Comparison of ENCODE assay signal across 7 mouse cellular contexts in the genomic region with DNA sequence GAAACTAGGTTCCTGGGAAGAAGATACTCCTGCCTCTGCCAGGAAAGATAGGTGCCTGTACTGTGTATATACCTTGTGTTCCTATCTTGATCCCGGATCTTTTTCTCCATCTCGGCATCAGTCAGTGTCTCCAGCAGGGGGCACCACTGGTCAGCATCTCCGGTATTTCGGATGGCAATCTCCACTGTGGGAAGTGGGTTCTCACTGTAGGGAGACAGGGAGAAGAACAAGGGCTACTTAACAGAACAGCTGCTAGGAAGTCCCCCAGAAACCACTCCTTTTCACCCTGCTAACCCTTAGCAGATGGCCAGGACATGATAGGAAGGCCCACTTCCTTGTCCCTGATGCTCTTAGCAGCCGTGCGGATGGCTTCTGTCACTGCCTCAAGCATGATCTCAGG. TPM values are rescaled to one million over a fixed set of nuclear protein-coding genes. Genes with fewer than 3 reads are reported as not detected.
DNase-seq lines count a peak whose midpoint lies in the region; ATAC-seq and TF ChIP-seq lines count a peak whose summit lies in the region.

No protein-coding gene starts in this region.

- H3K4me3 ChIP-seq in hindbrain, embryonic 13.5 days, result no peak overlapping the region
- H3K4me3 ChIP-seq in liver, embryonic 14.5 days (ENCODE audit: insufficient read depth in 1 of 2, low read depth in 2 of 2, low read length in 2 of 2), result no peak overlapping the region

- no peak for ATAC-seq in hindbrain, embryonic 13.5 days (ENCODE audit: low FRiP score)
- ATAC-seq in liver, embryonic 14.5 days (ENCODE audit: insufficient read depth), result no peak

- 29% methylated on average over 6 of the region's 6 CpGs for WGBS in hindbrain, embryonic 13.5 days
- WGBS in liver, embryonic 14.5 days (ENCODE audit: insufficient replicate concordance), result 48% methylated on average over 6 of the region's 6 CpGs

- no peak overlapping the region for H3K9ac ChIP-seq in hindbrain, embryonic 13.5 days
- H3K9ac ChIP-seq in liver, embryonic 14.5 days (replicated peaks), result no peak overlapping the region

- H3K9me3 ChIP-seq in hindbrain, embryonic 13.5 days, result no peaks in the 10 kb centered on the region
- H3K9me3 ChIP-seq in liver, embryonic 14.5 days (ENCODE audit: control insufficient read depth, low read length), result no peaks in the 10 kb centered on the region

- peaks cover 17% of the 10 kb centered on the region for H3K4me1 ChIP-seq in hindbrain, embryonic 13.5 days (replicated peaks)
- peaks cover 0 to 3% of the 10 kb centered on the region in 2 experiments; a peak in 1 of 4 replicates for H3K4me1 ChIP-seq in liver, embryonic 14.5 days (replicated peaks; ENCODE audit: control insufficient read depth in 2 of 2, insufficient read depth in 2 of 2, low read length in 1 of 2)

- no peak for TF ChIP-seq EP300 in liver, embryonic 14.5 days (IDR thresholded peaks at IDR 0.05; ENCODE audit: low read depth)

- no peaks in the 10 kb centered on the region for H3K27me3 ChIP-seq in hindbrain, embryonic 13.5 days
- H3K27me3 ChIP-seq in liver, embryonic 14.5 days (ENCODE audit: control insufficient read depth, insufficient read depth, low read length), result no peaks in the 10 kb centered on the region

- TF ChIP-seq CTCF in liver, embryonic 14.5 days (IDR thresholded peaks at IDR 0.05; ENCODE audit: low read depth), result peak; percentile 87

- DNase-seq in right cerebral cortex, adult 18-20 months, result peak; percentile 68
- DNase-seq in right cerebral cortex, postnatal 25 days, result no peak
- peak; percentile 56 for DNase-seq in adrenal gland, adult 8-10 months
- peak; percentile 83 for DNase-seq in embryo, embryonic 10.5 days (ENCODE audit: low spot score)
- peak in 1 of 3 experiments; percentile 36 for DNase-seq in liver, embryonic 14.5 days (ENCODE audit: low read depth in 3 of 3, low spot score in 3 of 3)
- peak; percentile 51 to 52 for DNase-seq in right cerebral cortex, postnatal 36 days (ENCODE audit: low spot score in 2 of 2)

- no peak overlapping the region for H3K4me2 ChIP-seq in hindbrain, embryonic 13.5 days
- no peak overlapping the region for H3K4me2 ChIP-seq in liver, embryonic 14.5 days (ENCODE audit: low read depth)

- H3K36me3 ChIP-seq in hindbrain, embryonic 13.5 days, result peaks cover 87% of the 10 kb centered on the region
- H3K36me3 ChIP-seq in liver, embryonic 14.5 days (replicated peaks; ENCODE audit: control insufficient read depth, insufficient read depth, low read depth), result peaks cover 28% of the 10 kb centered on the region

- H3K27ac ChIP-seq in hindbrain, embryonic 13.5 days, result 0 out of 2 replicates have a peak overlapping the region, but pooled peaks have one; percentile 18
- no peak overlapping the region for H3K27ac ChIP-seq in liver, embryonic 14.5 days

RNA-seq across cellular contexts. Expression of a gene that starts 4.2 kb away (rescaled TPM):
- 1 to 10 TPM; 1.2 to 2.6 (median 1.6) TPM for total RNA-seq in adrenal gland, adult 8-10 months (2022)
- 1.7 and 1.8 TPM in 2 replicates for polyA plus RNA-seq in hindbrain, embryonic 13.5 days (2015; fragmentation: Nextera tagmentation; extraction: Ambion mirVana)
- 0.23 and 0.47 TPM in 2 replicates for polyA plus RNA-seq in liver, embryonic 14.5 days (2012; rRNA removed)
- 0.18 TPM in 1 of 2 replicates, not detected in the other for polyA plus RNA-seq in liver, embryonic 14.5 days (2014; fragmentation: Nextera tagmentation; extraction: Ambion mirVana)

RNA-seq across cellular contexts. Expression of a gene that starts 24.0 kb away (rescaled TPM):
- 100 to 1,000 TPM in 1 of 4 experiments, 10 to 100 TPM in 3; 73.2 to 105 (median 85.1) TPM for total RNA-seq in adrenal gland, adult 8-10 months (2022)
- 302 and 313 TPM in 2 replicates for polyA plus RNA-seq in hindbrain, embryonic 13.5 days (2015; fragmentation: Nextera tagmentation; extraction: Ambion mirVana)
- 21.2 and 28.5 TPM in 2 replicates for polyA plus RNA-seq in liver, embryonic 14.5 days (2012; rRNA removed)
- 47.7 and 55.3 TPM in 2 replicates for polyA plus RNA-seq in liver, embryonic 14.5 days (2014; fragmentation: Nextera tagmentation; extraction: Ambion mirVana)

RNA-seq across cellular contexts. Expression of a gene that starts 35.6 kb away (rescaled TPM):
- total RNA-seq in adrenal gland, adult 8-10 months (2022), result 100 to 1,000 TPM; 741 to 924 (median 745) TPM
- polyA plus RNA-seq in hindbrain, embryonic 13.5 days (2015; fragmentation: Nextera tagmentation; extraction: Ambion mirVana), result 37.0 and 37.8 TPM in 2 replicates
- polyA plus RNA-seq in liver, embryonic 14.5 days (2012; rRNA removed), result 55.8 and 72.9 TPM in 2 replicates
- 106 and 111 TPM in 2 replicates for polyA plus RNA-seq in liver, embryonic 14.5 days (2014; fragmentation: Nextera tagmentation; extraction: Ambion mirVana)

RNA-seq across cellular contexts. Expression of a gene that starts 37.3 kb away (rescaled TPM):
- 100 to 1,000 TPM; 253 to 280 (median 275) TPM for total RNA-seq in adrenal gland, adult 8-10 months (2022)
- polyA plus RNA-seq in hindbrain, embryonic 13.5 days (2015; fragmentation: Nextera tagmentation; extraction: Ambion mirVana), result 1,531 and 1,576 TPM in 2 replicates
- 846 and 879 TPM in 2 replicates for polyA plus RNA-seq in liver, embryonic 14.5 days (2012; rRNA removed)
- 746 and 755 TPM in 2 replicates for polyA plus RNA-seq in liver, embryonic 14.5 days (2014; fragmentation: Nextera tagmentation; extraction: Ambion mirVana)

RNA-seq across cellular contexts. Expression of a gene that starts 38.9 kb away (rescaled TPM):
- total RNA-seq in adrenal gland, adult 8-10 months (2022), result 10 to 100 TPM in 2 of 4 experiments, 1 to 10 TPM in 2; 7.7 to 21.1 (median 13.2) TPM
- 26.8 and 34.9 TPM in 2 replicates for polyA plus RNA-seq in hindbrain, embryonic 13.5 days (2015; fragmentation: Nextera tagmentation; extraction: Ambion mirVana)
- polyA plus RNA-seq in liver, embryonic 14.5 days (2012; rRNA removed), result 1.3 and 1.5 TPM in 2 replicates
- 1.1 and 1.5 TPM in 2 replicates for polyA plus RNA-seq in liver, embryonic 14.5 days (2014; fragmentation: Nextera tagmentation; extraction: Ambion mirVana)
